Mouse (Mus musculus): ENCODE measurements around the gene Fto. TPM values are rescaled to one million over a fixed set of nuclear protein-coding genes. Genes with fewer than 3 reads are reported as not detected.
A peak's percentile ranks its signal among the peaks of the same experiment; 100 is the strongest.

The Fto gene
- polyA plus RNA-seq, 1 experiment from 2014 or later: 106 TPM

GRCm38 (mm10) chr8:91505997-91506672 lies 192.8 kb downstream of the Fto start:
- no peaks in the 10 kb centered on the region for H3K27me3 ChIP-seq

GRCm38 (mm10) chr8:91506682-91507257 lies 193.4 kb downstream of the Fto start:
- peaks cover 50% of the 10 kb centered on the region for H3K4me1 ChIP-seq
- no peaks in the 10 kb centered on the region for H3K9me3 ChIP-seq
- 67% methylated on average over 6 of the region's 6 CpGs for WGBS
- no peak overlapping the region for H3K27ac ChIP-seq
- no peak overlapping the region for H3K4me2 ChIP-seq (replicated peaks)
- no peak overlapping the region for H3K4me3 ChIP-seq
- no peaks in the 10 kb centered on the region for H3K27me3 ChIP-seq
- no peaks in the 10 kb centered on the region for H3K36me3 ChIP-seq
- H3K9ac ChIP-seq: no peak overlapping the region
- no peak for ATAC-seq (ENCODE audit: insufficient number of reproducible peaks, insufficient read depth, low FRiP score, low TSS enrichment)

More at GRCm38 (mm10) chr8:91505997-91506672, 192.8 kb downstream of the Fto start:
- H3K9ac ChIP-seq: no peak overlapping the region
- no peaks in the 10 kb centered on the region for H3K36me3 ChIP-seq
- no peak overlapping the region for H3K4me3 ChIP-seq
- 85% methylated on average over 4 of the region's 4 CpGs for WGBS
- H3K9me3 ChIP-seq: no peaks in the 10 kb centered on the region
- H3K27ac ChIP-seq: no peak overlapping the region
- no peak overlapping the region for H3K4me2 ChIP-seq (replicated peaks)
- ATAC-seq (ENCODE audit: insufficient number of reproducible peaks, insufficient read depth, low FRiP score, low TSS enrichment): no peak
- peaks cover 50% of the 10 kb centered on the region for H3K4me1 ChIP-seq

GRCm38 (mm10) chr8:91507681-91508097 lies 194.4 kb downstream of the Fto start:
- Histone ChIP-seq H3K27me3 (no peaks in the 10 kb centered on the region), H3K36me3 (no peaks in the 10 kb centered on the region), H3K4me2 (replicated peaks) (no peak overlapping the region), H3K4me1 (peaks cover 44% of the 10 kb centered on the region), H3K9ac (no peak overlapping the region), H3K4me3 (no peak overlapping the region), H3K9me3 (no peaks in the 10 kb centered on the region), H3K27ac (no peak overlapping the region)
- no peak for ATAC-seq (ENCODE audit: insufficient number of reproducible peaks, insufficient read depth, low FRiP score, low TSS enrichment)
- 75% methylated on average over 7 of the region's 7 CpGs for WGBS

- no peak overlapping the region for H3K9ac ChIP-seq
- no peaks in the 10 kb centered on the region for H3K9me3 ChIP-seq
- H3K27me3 ChIP-seq: no peaks in the 10 kb centered on the region
- H3K4me2 ChIP-seq (replicated peaks): no peak overlapping the region
- no peak overlapping the region for H3K27ac ChIP-seq
- 45% methylated on average over 4 of the region's 4 CpGs for WGBS
- ATAC-seq (ENCODE audit: insufficient number of reproducible peaks, insufficient read depth, low FRiP score, low TSS enrichment): no peak
- H3K4me1 ChIP-seq: peaks cover 38% of the 10 kb centered on the region
- no peak overlapping the region for H3K4me3 ChIP-seq
- no peaks in the 10 kb centered on the region for H3K36me3 ChIP-seq
Observed at GRCm38 (mm10) chr8:91508284-91508683, 195.0 kb downstream of the Fto start.

- ATAC-seq (ENCODE audit: insufficient number of reproducible peaks, insufficient read depth, low FRiP score, low TSS enrichment): no peak
- Histone ChIP-seq H3K4me3 (no peak overlapping the region), H3K27me3 (no peaks in the 10 kb centered on the region), H3K27ac (no peak overlapping the region), H3K9me3 (no peaks in the 10 kb centered on the region), H3K9ac (no peak overlapping the region), H3K4me1 (peaks cover 31% of the 10 kb centered on the region), H3K36me3 (no peaks in the 10 kb centered on the region), H3K4me2 (replicated peaks) (no peak overlapping the region)
- whole genome bisulfite sequencing: 49% methylated on average over 8 of the region's 8 CpGs
Observed at GRCm38 (mm10) chr8:91509206-91509899, 196.0 kb downstream of the Fto start.

GRCm38 (mm10) chr8:91509900-91510260 lies 196.6 kb downstream of the Fto start:
- H3K27ac ChIP-seq: no peak overlapping the region
- no peak overlapping the region for H3K4me3 ChIP-seq
- peaks cover 32% of the 10 kb centered on the region for H3K4me1 ChIP-seq
- no peak overlapping the region for H3K4me2 ChIP-seq (replicated peaks)
- no peak overlapping the region for H3K9ac ChIP-seq
- no peak for ATAC-seq (ENCODE audit: insufficient number of reproducible peaks, insufficient read depth, low FRiP score, low TSS enrichment)
- no peaks in the 10 kb centered on the region for H3K36me3 ChIP-seq
- WGBS: 46% methylated on average over 6 of the region's 6 CpGs
- no peaks in the 10 kb centered on the region for H3K9me3 ChIP-seq
- no peaks in the 10 kb centered on the region for H3K27me3 ChIP-seq

GRCm38 (mm10) chr8:91510716-91511115 lies 197.4 kb downstream of the Fto start:
- H3K4me1 ChIP-seq: peaks cover 39% of the 10 kb centered on the region
- H3K4me2 ChIP-seq (replicated peaks): no peak overlapping the region
- WGBS: 26% methylated on average over 5 of the region's 5 CpGs
- H3K9ac ChIP-seq: no peak overlapping the region
- no peak overlapping the region for H3K4me3 ChIP-seq
- no peaks in the 10 kb centered on the region for H3K27me3 ChIP-seq
- H3K27ac ChIP-seq: peak overlapping the region; percentile 12; the same call in 1 of the 2 replicates
- no peaks in the 10 kb centered on the region for H3K9me3 ChIP-seq
- H3K36me3 ChIP-seq: no peaks in the 10 kb centered on the region
- no peak for ATAC-seq (ENCODE audit: insufficient number of reproducible peaks, insufficient read depth, low FRiP score, low TSS enrichment)

GRCm38 (mm10) chr8:91511943-91512342 lies 198.6 kb downstream of the Fto start:
- WGBS: 85% methylated on average over 4 of the region's 4 CpGs
- no peaks in the 10 kb centered on the region for H3K27me3 ChIP-seq
- peaks cover 41% of the 10 kb centered on the region for H3K4me1 ChIP-seq

GRCm38 (mm10) chr8:91514752-91515478 lies 201.6 kb downstream of the Fto start:
- no peak overlapping the region for H3K4me3 ChIP-seq
- H3K36me3 ChIP-seq: no peaks in the 10 kb centered on the region
- H3K27me3 ChIP-seq: no peaks in the 10 kb centered on the region
- H3K9me3 ChIP-seq: no peaks in the 10 kb centered on the region
- H3K9ac ChIP-seq: no peak overlapping the region; the same call in 1 of the 2 replicates
- ATAC-seq (ENCODE audit: insufficient number of reproducible peaks, insufficient read depth, low FRiP score, low TSS enrichment): no peak; the same call in 1 of the 2 replicates
- no peak overlapping the region for H3K27ac ChIP-seq
- peaks cover 38% of the 10 kb centered on the region for H3K4me1 ChIP-seq
- WGBS: 46% methylated on average over 16 of the region's 16 CpGs
- no peak overlapping the region for H3K4me2 ChIP-seq (replicated peaks)

More at GRCm38 (mm10) chr8:91511943-91512342, 198.6 kb downstream of the Fto start:
- no peaks in the 10 kb centered on the region for H3K9me3 ChIP-seq
- H3K4me2 ChIP-seq (replicated peaks): no peak overlapping the region
- H3K27ac ChIP-seq: no peak overlapping the region
- H3K36me3 ChIP-seq: no peaks in the 10 kb centered on the region
- H3K9ac ChIP-seq: no peak overlapping the region
- ATAC-seq (ENCODE audit: insufficient number of reproducible peaks, insufficient read depth, low FRiP score, low TSS enrichment): no peak
- H3K4me3 ChIP-seq: no peak overlapping the region

GRCm38 (mm10) chr8:91516422-91516821 lies 203.1 kb downstream of the Fto start:
- peaks cover 28% of the 10 kb centered on the region for H3K4me1 ChIP-seq
- H3K9me3 ChIP-seq: no peaks in the 10 kb centered on the region
- no peaks in the 10 kb centered on the region for H3K36me3 ChIP-seq
- WGBS: 35% methylated on average over 7 of the region's 7 CpGs
- H3K4me2 ChIP-seq (replicated peaks): no peak overlapping the region
- H3K27me3 ChIP-seq: 0 out of 2 replicates have a peak, but pooled peaks cover 4% of the 10 kb centered on the region
- no peak for ATAC-seq (ENCODE audit: insufficient number of reproducible peaks, insufficient read depth, low FRiP score, low TSS enrichment)
- H3K9ac ChIP-seq: no peak overlapping the region
- H3K27ac ChIP-seq: no peak overlapping the region
- no peak overlapping the region for H3K4me3 ChIP-seq

GRCm38 (mm10) chr8:91518085-91518484 lies 204.8 kb downstream of the Fto start:
- Histone ChIP-seq H3K9ac (no peak overlapping the region), H3K27me3 (0 out of 2 replicates have a peak, but pooled peaks cover 4% of the 10 kb centered on the region), H3K4me2 (replicated peaks) (no peak overlapping the region), H3K9me3 (no peaks in the 10 kb centered on the region), H3K4me3 (no peak overlapping the region), H3K27ac (no peak overlapping the region), H3K4me1 (peaks cover 28% of the 10 kb centered on the region), H3K36me3 (no peaks in the 10 kb centered on the region)
- no peak for ATAC-seq (ENCODE audit: insufficient number of reproducible peaks, insufficient read depth, low FRiP score, low TSS enrichment)
- WGBS: 53% methylated on average over 6 of the region's 6 CpGs
